Mouse (Mus musculus): ENCODE measurements around the gene Rell1.

The Rell1 gene

GRCm38 (mm10) chr5:63891912-63892311 is 76.8 kb downstream of the Rell1 start:
- DNase-seq = no peak

- no peak for DNase-seq
Measured at GRCm38 (mm10) chr5:63891241-63891640, 77.5 kb downstream of the Rell1 start.

- DNase-seq = no peak
Measured at GRCm38 (mm10) chr5:63887111-63887510, 81.6 kb downstream of the Rell1 start.

- no peak for DNase-seq
Measured at GRCm38 (mm10) chr5:63886709-63887108, 82.0 kb downstream of the Rell1 start.

GRCm38 (mm10) chr5:63886292-63886691 is 82.4 kb downstream of the Rell1 start:
- DNase-seq = no peak

- DNase-seq = no peak
Measured at GRCm38 (mm10) chr5:63879026-63879425, 89.7 kb downstream of the Rell1 start.

- DNase-seq = no peak
Measured at GRCm38 (mm10) chr5:63876081-63876480, 92.6 kb downstream of the Rell1 start.

- DNase-seq = no peak
Measured at GRCm38 (mm10) chr5:63874880-63875279, 93.8 kb downstream of the Rell1 start.

GRCm38 (mm10) chr5:63872176-63872932 is 96.3 kb downstream of the Rell1 start:
- DNase-seq = no peak

GRCm38 (mm10) chr5:63867421-63867820 is 101.3 kb downstream of the Rell1 start:
- DNase-seq = no peak

GRCm38 (mm10) chr5:63858901-63859300 is 109.8 kb downstream of the Rell1 start:
- DNase-seq = no peak

Measured in thymus, postnatal 36 days (tissue).